Mouse (Mus musculus): ENCODE data around the gene Zkscan17.

DNA sequence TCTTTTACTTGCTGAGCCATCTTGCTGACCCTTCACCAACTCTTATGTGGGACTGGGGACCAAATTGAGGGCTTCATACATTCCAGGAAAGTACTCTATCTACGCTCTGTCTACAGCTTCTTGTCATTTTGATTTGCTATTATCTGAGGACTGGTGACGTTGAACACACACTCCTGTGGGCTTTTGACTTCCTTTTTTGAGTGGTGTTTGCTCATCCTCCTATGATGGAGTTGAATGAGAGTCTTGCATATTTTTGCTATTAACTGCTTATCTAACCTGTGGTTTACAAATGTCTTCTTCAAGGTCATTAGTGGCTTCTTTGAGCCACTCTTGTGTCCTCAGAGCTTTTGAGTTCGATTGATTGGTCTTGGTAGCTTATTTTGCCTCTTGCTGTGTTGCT lies 13.6 kb upstream of the Zkscan17 start:
- TF ChIP-seq EP300 (IDR thresholded peaks at IDR 0.05; ENCODE audit: low read depth), result no peak
- no peak for TF ChIP-seq CTCF (IDR thresholded peaks at IDR 0.05; ENCODE audit: low read depth)

All from liver, embryonic 14.5 days (tissue).